Mouse (Mus musculus) NIH3T3 (cell line): ENCODE results near the gene Bap1.

Source experiments
- DNase-seq: peaks from one replicate; pipeline ENCODE4 v3.0.0-alpha.2; 2012; ENCODE audit warnings: low read depth

The Bap1 gene

DNA sequence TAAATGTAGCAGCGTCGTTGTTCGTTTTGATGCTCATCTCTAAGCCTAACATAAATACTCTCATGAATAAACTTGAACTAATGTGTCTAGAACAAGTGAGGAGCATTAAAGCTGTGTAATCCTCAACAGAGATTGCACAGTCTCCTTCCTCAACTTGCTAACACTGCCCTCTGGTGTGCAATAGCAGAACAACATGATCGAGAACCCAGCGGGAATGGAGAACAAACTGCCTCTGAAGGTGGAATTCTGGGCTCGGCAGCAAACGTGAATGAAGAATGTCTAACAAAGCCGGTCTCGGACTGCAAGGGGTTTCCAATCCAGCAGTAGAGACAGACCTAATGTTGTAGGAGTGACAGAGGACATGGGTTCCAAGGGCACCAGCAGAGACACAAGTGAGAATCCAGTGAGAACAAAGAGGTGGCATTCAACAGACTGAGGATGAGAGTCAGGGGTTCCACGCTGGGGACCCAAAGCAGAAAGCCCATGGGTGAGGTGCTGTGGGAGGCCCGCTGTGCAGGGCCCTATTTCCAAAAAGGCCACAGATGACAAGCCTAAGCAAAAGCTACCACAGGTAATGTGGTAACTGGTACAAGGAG, 17.2 kb upstream of the Bap1 start:
- DNase-seq = peak; percentile 90

DNA sequence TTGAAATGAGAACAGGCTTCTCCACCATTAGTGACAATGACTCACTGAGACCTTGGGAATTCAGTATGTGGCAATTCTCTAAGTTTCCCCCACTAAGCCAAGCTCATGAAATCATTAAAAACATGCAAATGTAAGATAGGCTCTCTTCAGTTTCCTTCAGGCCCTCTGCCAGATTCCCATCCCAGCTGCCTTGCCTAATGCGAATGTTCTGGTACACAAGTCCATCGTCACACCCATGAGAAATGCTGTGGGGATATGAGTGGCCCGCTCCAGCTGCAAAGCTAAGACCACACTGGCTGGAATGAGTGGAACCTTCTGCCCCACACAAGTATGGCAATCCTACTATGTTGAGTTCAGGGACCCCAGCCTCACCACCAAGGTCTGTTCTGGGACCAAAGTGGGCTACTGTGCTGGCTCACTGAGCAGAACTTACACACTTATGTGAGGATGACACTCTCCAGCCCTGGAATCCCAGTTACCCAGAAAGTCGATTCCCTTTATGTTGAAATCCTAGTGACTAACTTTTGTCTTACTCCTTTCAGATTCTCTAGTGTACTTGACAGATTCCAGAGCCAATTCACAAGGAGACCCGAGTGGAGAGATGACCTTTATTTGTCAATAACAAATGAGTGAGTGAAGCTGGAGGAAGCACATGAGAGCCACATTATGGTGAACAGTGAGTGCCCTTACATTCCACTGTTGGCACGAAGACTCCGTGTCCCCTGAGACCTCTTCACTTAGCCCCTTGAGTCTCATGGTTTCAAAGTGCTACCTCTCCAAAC, 14.0 kb upstream of the Bap1 start:
- DNase-seq = peak; percentile 66

DNA sequence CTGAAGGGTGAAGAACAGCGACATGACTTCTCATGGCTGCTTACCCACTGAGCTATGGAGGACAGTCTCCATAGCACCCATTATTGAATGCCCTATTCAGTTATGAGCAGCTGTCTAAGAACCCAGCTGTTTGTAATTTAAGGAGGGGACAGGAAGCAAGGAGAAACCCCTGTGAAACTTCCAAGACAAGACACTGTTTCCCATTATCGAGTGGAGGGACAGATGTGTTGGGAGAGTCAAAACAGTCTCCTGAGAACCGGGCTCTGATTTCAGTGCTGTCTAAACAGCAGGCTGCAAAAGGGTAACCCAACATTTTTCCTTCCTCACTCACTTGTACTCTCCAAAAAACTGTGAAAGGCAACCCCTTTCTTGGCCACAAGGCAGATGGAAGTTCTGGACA, 10.7 kb upstream of the Bap1 start:
- no peak for DNase-seq

GRCm38 (mm10) chr14:31244777-31245176, 6.5 kb upstream of the Bap1 start:
- DNase-seq = no peak

DNA sequence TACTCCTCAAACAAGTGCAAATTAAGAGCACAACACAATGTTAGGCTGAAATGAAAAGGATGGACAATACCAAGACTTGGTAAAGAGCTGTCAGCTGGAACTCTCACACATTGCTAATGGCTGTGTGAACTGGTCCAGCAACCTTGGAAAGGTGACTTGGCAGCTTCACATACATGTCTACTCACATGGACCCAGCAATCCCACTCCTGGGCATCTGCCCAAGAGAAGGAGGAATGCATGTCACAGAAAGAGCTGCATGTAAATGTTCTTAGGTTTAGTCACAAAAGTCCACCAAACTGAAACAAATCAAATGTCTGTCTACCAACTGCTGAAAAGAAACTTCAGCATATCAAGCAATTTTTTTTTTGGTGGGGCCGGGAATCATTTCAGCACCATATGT, 5.3 kb upstream of the Bap1 start:
- DNase-seq = peak; percentile 37

DNA sequence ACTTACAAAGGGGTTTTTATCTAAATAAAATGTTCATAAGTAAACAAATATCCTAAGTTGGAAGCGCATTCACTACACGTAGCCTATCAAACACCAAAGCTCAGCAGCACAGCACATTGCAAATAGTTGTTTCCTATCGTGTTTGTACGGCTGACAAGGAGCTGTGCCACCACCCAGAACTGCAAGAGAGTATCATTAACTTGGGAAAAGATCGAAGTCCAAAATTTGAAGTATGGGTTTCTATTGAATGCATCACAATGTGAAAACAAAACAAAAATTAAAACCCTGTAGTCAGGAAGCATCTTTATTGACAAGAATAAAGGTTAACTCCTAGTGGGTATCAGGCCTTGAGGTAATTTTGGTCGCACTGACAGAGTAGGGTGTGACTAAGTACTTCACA, 2.9 kb upstream of the Bap1 start:
- no peak for DNase-seq

GRCm38 (mm10) chr14:31250222-31251083, 797 bp upstream of the Bap1 start:
- no peak for DNase-seq

- DNase-seq = no peak
These were observed 376 bp downstream of the Bap1 start for GRCm38 (mm10) chr14:31251626-31252025.

GRCm38 (mm10) chr14:31252091-31252490, 841 bp downstream of the Bap1 start:
- no peak for DNase-seq

GRCm38 (mm10) chr14:31258476-31259050, 7.3 kb downstream of the Bap1 start:
- no peak for DNase-seq

DNA sequence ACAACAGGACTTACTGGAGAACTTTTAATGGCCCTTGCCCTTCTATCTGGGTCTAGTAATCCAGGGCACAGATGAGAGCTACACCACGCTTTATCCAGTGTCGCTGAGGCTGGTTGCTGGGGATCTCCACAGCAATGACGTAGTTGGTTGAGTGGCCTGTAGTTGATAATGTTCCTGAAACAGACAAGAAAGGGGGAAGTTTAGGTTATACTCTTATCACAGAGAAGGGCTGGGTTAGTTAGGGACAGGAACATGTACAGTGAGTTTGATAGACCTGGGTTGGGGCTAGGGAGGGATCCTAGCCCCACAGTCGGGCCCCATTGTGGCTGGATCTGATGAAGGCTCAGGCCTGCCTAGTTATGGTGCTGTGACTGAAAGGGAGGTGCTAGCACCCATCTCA, 9.1 kb downstream of the Bap1 start:
- no peak for DNase-seq

GRCm38 (mm10) chr14:31260932-31261331, 9.7 kb downstream of the Bap1 start:
- no peak for DNase-seq

DNA sequence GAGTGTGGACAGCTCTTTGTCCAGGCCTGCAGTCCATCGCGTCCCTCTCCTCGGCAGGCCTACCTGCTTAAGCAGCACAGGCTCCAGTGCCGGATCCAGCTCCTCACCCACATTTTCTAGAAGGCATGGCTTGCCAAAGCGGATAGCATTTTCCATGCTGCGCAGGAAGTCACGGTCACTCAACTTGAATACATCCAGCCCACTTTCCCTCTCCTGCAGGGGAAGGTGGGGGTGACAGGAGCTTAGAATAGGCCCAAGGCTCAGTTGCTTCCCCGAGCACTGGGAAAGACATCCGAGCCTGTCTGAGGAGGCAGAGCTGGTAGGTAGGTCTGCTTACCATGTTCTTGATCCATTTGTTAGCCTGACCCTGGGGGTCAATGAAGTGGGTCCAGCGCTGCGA, 16.4 kb downstream of the Bap1 start:
- DNase-seq = no peak

DNA sequence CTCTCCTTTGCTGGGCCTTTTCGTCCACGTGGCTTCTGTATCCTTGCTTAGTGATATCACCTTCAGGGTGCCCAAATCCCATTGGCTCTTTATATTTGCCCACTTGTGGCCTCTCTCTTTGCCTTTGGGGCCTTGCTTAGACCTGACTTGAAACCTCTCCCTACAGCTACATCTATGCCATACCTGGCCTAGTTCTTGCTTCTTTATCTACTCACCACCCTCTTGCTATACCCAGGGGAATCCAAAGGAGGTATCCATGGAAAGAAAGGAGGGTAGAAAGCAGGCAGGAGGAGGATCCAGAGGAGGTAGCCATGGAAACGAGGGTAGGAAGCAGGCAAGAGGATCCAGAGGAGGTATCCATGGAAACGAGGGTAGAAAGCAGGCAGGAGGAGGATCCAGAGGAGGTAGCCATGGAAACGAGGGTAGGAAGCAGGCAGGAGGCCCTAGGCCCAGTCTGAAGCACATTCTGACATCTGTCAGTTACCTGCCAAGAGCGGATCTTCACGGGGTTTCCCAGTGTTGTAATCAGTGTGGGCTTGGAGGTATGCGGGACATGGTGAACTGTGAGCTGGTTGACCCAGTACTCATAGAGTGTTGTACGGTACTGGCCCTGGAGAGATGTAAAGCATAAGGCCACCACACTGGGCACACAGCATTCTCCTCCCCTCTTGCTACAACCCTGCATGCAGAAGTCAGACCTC, 17.2 kb downstream of the Bap1 start:
- no peak for DNase-seq

DNA sequence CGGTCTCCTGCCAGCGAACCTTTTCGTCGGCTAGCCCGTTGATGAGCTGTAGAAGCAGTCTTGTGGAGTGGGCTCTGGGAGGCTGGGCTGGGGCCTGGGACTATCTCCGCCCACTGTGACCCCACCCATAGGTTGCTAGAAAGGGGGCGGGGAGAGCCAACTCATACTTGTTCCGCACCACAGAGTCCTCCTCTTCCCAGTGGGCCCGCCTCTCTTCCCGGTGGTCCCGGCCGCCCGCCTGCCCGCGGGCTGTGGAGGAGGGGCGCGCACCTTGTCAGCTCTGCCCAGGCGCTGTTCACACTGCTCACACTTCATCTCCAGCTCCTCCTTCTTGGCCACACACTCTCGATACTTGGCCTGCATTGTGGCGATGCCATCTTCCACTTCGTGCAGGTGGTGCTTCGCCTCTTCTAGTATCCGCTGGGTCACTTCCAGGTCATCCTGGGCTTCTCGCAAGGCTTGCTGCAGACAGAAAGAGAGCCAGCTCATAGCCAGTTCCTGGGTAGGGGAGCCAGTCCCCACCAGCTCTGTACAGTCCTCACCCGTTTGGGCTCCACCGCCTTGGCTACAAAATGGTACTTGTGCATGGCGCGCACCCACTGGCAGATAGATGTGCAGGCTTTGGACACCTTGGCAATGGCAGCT, 18.3 kb downstream of the Bap1 start:
- no peak for DNase-seq

DNA sequence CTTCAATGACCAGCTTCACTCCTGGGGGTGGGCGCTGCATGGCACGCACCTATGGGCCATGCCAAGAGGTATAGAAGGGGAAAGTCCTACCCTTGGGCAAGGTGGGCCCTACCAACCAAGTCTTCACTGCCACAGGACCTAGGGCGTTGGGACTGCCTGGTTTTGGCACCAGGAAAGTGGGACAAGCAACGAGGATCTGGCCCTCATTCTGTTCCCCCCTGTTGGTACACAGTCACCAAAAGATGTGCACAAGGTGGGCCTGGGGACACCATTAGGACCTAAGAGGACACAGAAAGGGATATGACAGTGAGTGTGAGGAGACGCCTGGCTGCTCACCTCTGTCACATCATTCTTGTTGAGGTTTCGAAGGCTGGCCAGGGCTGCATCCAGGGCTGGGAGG, 19.9 kb downstream of the Bap1 start:
- DNase-seq = no peak

DNA sequence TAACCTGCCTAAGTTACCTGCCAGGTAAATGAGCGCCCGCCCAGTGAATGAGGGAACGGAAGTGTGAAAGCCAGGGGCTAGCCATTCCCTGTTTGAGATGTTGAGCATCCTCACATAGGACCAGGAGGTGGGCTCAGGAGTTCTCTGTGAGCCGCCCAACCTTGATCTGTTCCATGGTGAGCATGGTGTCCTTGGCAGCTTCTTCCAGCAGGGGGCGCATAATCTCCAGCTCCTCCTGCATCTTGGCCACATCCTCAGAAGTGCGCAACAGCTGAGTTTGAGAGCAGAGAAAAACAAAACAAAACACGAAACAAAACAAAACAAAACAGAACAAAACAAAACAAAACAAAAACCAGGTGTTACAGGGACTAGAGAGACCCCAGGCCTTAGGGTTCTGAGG, 20.9 kb downstream of the Bap1 start:
- peak; percentile 85 for DNase-seq

- no peak for DNase-seq
These were observed 34.5 kb downstream of the Bap1 start for GRCm38 (mm10) chr14:31285728-31286127.
